Comparison of ENCODE assay signal across 26 mouse cellular contexts in genomic region chr4:143147666-143148065, GRCm38 (mm10).
DNase-seq lines count a peak whose midpoint lies in the region; ATAC-seq lines count a peak whose summit lies in the region.
"Had no signal": no experiment of that assay in that cellular context is flagged by ENCODE, and none has a peak within 500 bp of the region (broad histone marks: within the 10 kb centered on the region; RNA-seq: fewer than 3 reads in every experiment).

No protein-coding gene starts in this region.

- no peak overlapping the region for H3K4me2 ChIP-seq in heart, embryonic 13.5 days
- H3K4me2 ChIP-seq: embryonic facial prominence, embryonic 12.5 days; embryonic facial prominence, embryonic 15.5 days; forebrain, embryonic 12.5 days; forebrain, embryonic 15.5 days; heart, embryonic 11.5 days; heart, embryonic 15.5 days; hindbrain, embryonic 14.5 days had no signal

- H3K27ac ChIP-seq in heart, embryonic 13.5 days (replicated peaks) = peak overlapping the region; percentile 24; the same call in 1 of the 2 replicates
- H3K27ac ChIP-seq in forebrain, embryonic 10.5 days = no peak overlapping the region
- H3K27ac ChIP-seq: embryonic facial prominence, embryonic 12.5 days; embryonic facial prominence, embryonic 15.5 days; forebrain, embryonic 12.5 days; forebrain, embryonic 15.5 days; heart, embryonic 15.5 days; hindbrain, embryonic 14.5 days; hindbrain, postnatal 0 days had no signal

- no peaks in the 10 kb centered on the region for H3K36me3 ChIP-seq in heart, embryonic 13.5 days
- peaks cover 12% of the 10 kb centered on the region; the same call in 1 of the 2 replicates for H3K36me3 ChIP-seq in forebrain, embryonic 10.5 days (replicated peaks)
- H3K36me3 ChIP-seq: embryonic facial prominence, embryonic 15.5 days; forebrain, embryonic 12.5 days; forebrain, embryonic 15.5 days; heart, embryonic 15.5 days had no signal

- intact Hi-C loops in heart, postnatal 36 days (cut with DNase I) = no loop called here

- DNase-seq in adrenal gland, postnatal 10 days = peak; percentile 35
- DNase-seq in adrenal gland, adult 18-20 months (ENCODE audit: low spot score in 2 of 2) = no peak
- no peak for DNase-seq in heart, postnatal 36 days
- DNase-seq in skeletal muscle tissue, adult 2 months (ENCODE audit: low read depth, low spot score) = peak; percentile 29
- no peak for DNase-seq in forebrain, embryonic 10.5 days (ENCODE audit: extremely low spot score, low spot score)
- DNase-seq: cerebellum, adult 11 months; cerebellum, adult 2 months; cerebellum, adult 9-11 months; cerebellum, postnatal 25 days; gastrocnemius, postnatal 10 days; heart, adult 11 months; heart, postnatal 10 days; heart, postnatal 4 days; kidney, adult 18-20 months had no signal

- H3K27me3 ChIP-seq in heart, embryonic 13.5 days (replicated peaks) = no peaks in the 10 kb centered on the region
- no peaks in the 10 kb centered on the region for H3K27me3 ChIP-seq in forebrain, embryonic 10.5 days (ENCODE audit: poor library complexity, severe bottlenecking)
- H3K27me3 ChIP-seq: embryonic facial prominence, embryonic 12.5 days; embryonic facial prominence, embryonic 15.5 days; forebrain, embryonic 12.5 days; forebrain, embryonic 15.5 days; heart, embryonic 15.5 days had no signal

- peaks cover 62% of the 10 kb centered on the region for H3K4me1 ChIP-seq in heart, embryonic 13.5 days
- H3K4me1 ChIP-seq in forebrain, embryonic 10.5 days = peaks cover 4% of the 10 kb centered on the region; the same call in 1 of the 2 replicates

- no peak for ATAC-seq in heart, embryonic 13.5 days (ENCODE audit: extremely low read depth, insufficient number of reproducible peaks, low FRiP score, low TSS enrichment)
- ATAC-seq: CD4-positive, CD25-positive, alpha-beta regulatory T cell, adult 4 months; forebrain, embryonic 15.5 days; hindbrain, postnatal 0 days; inflammation-experienced regulatory T-cells, adult 6 months; intestine, embryonic 16.5 days had no signal

- no peak overlapping the region for H3K9ac ChIP-seq in heart, embryonic 13.5 days
- H3K9ac ChIP-seq: embryonic facial prominence, embryonic 12.5 days; embryonic facial prominence, embryonic 15.5 days; forebrain, embryonic 12.5 days; forebrain, embryonic 15.5 days; heart, embryonic 15.5 days; hindbrain, embryonic 14.5 days had no signal

- H3K9me3 ChIP-seq in heart, embryonic 13.5 days = no peaks in the 10 kb centered on the region
- no peaks in the 10 kb centered on the region for H3K9me3 ChIP-seq in forebrain, embryonic 10.5 days
- H3K9me3 ChIP-seq: embryonic facial prominence, embryonic 12.5 days; embryonic facial prominence, embryonic 15.5 days; forebrain, embryonic 12.5 days; forebrain, embryonic 15.5 days; heart, embryonic 15.5 days had no signal

- WGBS in heart, embryonic 13.5 days = 57% methylated on average over 3 of the region's 3 CpGs
- 89% methylated on average over 3 of the region's 3 CpGs for WGBS in forebrain, embryonic 10.5 days

- no peak overlapping the region for H3K4me3 ChIP-seq in heart, embryonic 13.5 days
- no peak overlapping the region for H3K4me3 ChIP-seq in forebrain, embryonic 10.5 days
- H3K4me3 ChIP-seq: embryonic facial prominence, embryonic 12.5 days; embryonic facial prominence, embryonic 15.5 days; forebrain, embryonic 12.5 days; forebrain, embryonic 15.5 days; heart, embryonic 15.5 days had no signal

Comparison
In these comparisons a context has a peak if more than half of its experiments do, and no peak if none do; other contexts are left out.
1. DNase-seq: peak in adrenal gland, postnatal 10 days (single experiment) and skeletal muscle tissue, adult 2 months (single experiment); none in adrenal gland, adult 18-20 months (0 of 2), heart, postnatal 36 days (0 of 2) and forebrain, embryonic 10.5 days (single experiment).